Mouse (Mus musculus) T-helper 2 cell (primary cell): ENCODE data around the gene Smarca4.
"Not testable (repeated sequence)": the region's sequence is repeated elsewhere in the genome, so short reads cannot be mapped to it uniquely, and the experiment has no call there.

Experiments used
- in situ Hi-C: fragments of 300-600 bp; cut with MboI, MseI; formaldehyde crosslinking; loops from one replicate; pipeline ENCODE4 v1.15.1; 2025; ENCODE audit warnings: high pct_unique_total_duplicates

Smarca4 gene

DNA sequence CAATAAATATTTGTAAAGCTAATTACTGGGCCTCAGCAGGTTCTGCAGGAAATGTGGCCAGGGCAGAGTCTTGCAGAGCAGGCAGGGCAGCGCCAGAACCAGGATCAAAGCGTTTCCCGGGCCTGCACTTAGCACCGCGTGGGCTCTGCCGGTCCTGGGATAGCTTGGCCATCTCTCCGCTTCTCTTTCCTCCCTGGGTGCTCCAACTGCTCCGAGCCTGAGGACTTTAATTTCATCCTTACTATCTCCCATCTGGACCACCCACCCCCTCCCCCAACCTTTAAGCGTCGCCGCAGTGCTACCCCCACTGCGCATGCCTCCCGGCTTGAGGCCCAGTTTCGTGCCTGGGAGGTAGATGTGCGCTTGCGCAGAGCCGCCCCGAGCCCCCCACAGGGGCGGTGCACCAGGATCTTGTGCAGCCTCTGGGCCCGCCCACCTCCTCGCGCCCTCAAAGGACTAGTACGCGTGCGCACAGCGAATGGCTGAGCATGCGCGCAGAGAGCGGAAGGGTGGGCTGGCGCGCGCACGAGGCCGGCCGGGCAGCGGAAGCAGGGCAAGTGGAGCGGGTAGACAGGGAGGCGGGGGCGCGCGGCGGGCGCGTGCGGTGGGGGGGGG, at the start of gene Smarca4:
Gene Smarca4, plus strand, starts transcription at position 553 of the 615 bp plus-strand sequence.
- in situ Hi-C loops: no loop called here

- in situ Hi-C loops: no loop called here
These were observed 49.4 kb upstream of the Smarca4 start for GRCm38 (mm10) chr9:21566538-21566937.

DNA sequence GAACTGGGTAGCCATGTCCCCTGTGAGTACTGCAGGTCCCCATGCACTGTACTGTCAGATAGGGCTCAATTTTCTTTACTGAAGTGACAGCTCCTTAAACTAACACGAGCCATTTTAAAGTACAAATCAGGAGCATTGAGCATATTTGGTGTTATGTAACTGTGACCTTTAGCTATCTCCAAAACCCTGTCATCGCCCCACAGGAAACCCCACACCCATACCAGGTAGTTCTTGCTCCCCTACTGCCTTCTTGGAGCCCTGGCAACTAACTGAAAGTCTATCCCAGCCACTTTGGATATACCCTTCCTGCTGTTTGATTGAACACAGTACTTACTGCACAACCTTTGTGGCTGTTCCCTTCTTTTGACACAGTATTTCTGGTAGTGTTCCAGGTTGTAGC, 48.9 kb upstream of the Smarca4 start:
- in situ Hi-C loops: no loop called here

GRCm38 (mm10) chr9:21568657-21569255, 47.2 kb upstream of the Smarca4 start:
- in situ Hi-C loops: no loop called here

GRCm38 (mm10) chr9:21574012-21574801, 41.8 kb upstream of the Smarca4 start:
- in situ Hi-C loops: no loop called here

GRCm38 (mm10) chr9:21575253-21575652, 40.7 kb upstream of the Smarca4 start:
- in situ Hi-C loops: no loop called here

DNA sequence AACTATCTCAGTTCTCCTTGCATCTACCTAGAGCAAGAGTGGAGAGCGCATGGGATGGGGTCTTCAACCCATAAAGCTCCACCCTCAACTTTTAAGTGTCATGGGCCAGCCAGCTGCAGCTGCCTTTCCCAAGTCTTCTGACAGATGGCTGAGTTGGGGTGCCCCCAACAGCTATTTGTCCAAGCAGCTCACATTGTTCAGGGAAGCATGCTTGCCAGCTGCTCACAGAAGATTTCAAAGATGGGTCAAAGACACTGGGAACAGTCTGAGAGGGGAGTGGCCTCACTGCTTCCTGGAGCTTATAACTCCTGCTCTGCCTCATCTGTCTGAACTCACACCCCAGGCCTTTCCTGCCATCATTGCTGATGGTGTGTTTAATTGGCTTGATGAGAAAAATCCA, 39.7 kb upstream of the Smarca4 start:
- in situ Hi-C loops: no loop called here

DNA sequence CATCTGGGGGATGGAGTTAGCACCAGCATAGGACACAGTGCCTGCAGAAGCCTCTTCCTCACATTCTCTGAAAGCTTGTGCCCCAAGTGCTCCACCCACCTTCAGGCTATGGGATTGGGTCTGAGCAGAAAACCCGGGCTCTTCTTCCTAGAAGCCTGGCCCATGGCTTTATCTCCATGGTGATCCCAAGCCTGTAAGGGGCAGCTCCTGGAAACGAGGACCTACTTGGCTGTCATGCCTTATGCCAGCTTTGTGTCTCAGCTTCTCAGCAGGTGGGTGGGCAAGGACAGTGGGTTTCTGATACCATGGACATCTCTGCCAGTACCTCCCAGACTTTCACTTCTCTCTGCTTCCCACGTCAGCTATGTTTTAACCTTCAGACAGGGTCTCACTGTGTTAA, 37.7 kb upstream of the Smarca4 start:
- in situ Hi-C loops: no loop called here

DNA sequence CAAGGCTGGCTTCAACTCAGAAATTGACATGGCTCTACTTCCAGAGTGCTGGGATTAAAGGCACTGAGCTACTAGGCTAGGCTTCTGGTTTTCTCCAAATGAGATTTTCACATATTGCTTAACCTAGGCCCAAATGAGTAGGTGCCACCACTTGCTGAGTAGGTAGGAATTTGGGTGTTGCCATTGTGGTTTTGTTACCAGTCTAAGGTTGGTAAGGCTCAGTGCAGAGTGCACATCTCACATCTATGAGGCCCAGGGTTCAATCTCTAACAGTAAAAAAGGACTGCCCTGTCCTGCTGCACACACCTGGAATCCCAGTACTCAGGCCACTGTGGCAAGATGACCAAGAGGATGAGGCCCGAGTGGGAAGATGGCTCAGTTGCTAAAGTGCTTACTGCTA, 30.6 kb upstream of the Smarca4 start:
- in situ Hi-C loops: no loop called here

DNA sequence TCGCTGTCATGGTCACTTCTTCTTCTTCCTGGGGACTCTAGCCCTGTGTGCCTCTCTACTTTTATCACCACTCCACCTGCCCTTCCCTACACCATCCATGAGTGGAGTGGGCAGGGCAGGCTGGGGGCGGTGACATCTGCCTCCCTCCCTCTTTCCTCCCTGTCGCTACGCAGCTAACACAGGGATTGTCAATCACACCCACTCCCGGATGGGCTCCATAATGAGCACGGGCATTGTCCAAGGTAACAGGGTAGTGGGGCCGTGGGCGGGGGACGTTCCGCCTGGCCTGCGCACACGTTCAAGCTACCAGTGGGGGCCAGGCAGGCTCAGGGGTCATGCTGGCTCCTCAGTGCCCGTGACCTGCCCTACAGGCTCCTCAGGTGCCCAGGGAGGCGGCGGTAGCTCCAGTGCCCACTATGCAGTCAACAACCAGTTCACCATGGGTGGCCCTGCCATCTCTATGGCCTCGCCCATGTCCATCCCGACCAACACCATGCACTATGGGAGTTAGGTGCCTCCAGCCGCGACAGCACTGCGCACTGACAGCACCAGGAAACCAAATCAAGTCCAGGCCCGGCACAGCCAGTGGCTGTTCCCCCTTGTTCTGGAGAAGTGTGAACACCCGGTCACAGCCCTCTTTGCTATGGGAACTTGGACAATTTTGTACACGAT, 28.2 kb upstream of the Smarca4 start:
- in situ Hi-C loops: no loop called here

DNA sequence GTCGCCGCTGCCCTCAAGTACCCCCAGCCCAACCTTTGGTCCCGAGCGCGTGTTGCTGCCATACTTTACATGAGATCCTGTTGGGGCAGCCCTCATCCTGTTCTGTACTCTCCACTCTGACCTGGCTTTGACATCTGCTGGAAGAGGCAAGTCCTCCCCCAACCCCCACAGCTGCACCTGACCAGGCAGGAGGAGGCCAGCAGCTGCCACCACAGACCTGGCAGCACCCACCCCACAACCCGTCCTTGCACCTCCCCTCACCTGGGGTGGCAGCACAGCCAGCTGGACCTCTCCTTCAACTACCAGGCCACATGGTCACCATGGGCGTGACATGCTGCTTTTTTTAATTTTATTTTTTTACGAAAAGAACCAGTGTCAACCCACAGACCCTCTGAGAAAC, 27.6 kb upstream of the Smarca4 start:
- in situ Hi-C loops: no loop called here

DNA sequence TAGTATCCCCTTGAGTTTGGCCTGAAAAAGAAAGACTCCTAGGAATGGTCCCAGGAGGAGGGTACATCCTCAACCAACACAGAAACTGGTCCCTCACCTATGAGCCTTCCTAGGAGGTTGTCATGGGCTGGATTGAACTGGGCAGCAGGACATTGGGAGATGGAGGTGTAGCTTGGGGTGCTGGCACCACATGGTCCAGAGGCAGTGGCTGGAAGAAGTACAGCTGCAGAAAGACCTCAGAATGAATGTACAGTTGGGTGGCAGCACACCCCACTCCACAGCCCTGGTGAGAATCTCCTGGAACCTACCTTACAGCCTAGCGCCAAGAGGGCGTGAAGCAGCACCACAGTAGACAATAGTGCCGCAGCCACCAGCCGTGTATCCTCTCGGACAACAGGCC, 26.4 kb upstream of the Smarca4 start:
- in situ Hi-C loops: no loop called here

GRCm38 (mm10) chr9:21591127-21591830, 24.7 kb upstream of the Smarca4 start:
- in situ Hi-C loops: no loop called here

GRCm38 (mm10) chr9:21591831-21592702, 23.9 kb upstream of the Smarca4 start:
- in situ Hi-C loops: no loop called here

- in situ Hi-C loops: no loop called here
These were observed 23.3 kb upstream of the Smarca4 start, which contains the start of the genes Timm29 and Yipf2 for GRCm38 (mm10) chr9:21592703-21593121. TSS of gene Timm29 (plus strand) at chr9:21592722. TSS of gene Yipf2 (minus strand) at chr9:21592828.

GRCm38 (mm10) chr9:21593122-21593721, 22.7 kb upstream of the Smarca4 start:
- in situ Hi-C loops: no loop called here

DNA sequence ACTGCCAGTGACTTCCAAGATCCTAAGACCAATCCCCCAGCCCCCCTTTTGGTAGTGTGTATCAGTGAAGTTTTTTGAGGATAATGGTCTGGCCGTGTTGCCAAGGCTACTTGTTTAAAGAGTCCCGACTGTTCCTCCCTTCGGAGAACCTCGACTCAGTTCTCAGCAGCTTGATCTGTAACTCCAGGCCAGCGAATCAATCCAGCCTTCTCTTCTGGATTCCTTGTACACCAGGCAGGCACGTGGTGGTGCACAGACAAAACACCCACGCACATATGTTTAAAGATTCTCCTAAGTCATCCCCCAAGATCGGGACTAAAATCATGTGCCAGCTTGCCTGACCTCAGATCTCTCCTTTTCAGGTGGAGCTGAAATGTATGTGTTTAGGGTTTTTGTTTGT, 21.6 kb upstream of the Smarca4 start:
- in situ Hi-C loops: not testable (repeated sequence)

DNA sequence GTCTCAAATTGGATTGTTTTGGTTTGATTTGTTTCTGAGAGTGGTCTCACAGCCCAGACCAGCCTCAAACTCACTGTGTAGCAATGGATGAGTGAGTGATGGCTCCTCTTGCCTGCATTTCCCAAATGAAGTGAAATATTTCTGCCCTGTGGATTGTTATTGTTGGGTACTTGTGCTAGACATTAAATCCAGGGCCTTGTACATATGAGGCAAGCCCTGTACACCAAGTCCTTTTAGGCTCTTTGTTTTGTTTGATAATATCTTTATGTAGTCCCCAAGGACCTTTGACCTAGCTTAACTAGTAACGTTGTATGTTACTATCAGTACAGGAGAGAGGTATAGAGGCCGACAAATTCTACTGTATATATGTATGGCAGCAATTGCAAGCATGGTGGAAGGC, 21.1 kb upstream of the Smarca4 start:
- in situ Hi-C loops: no loop called here

GRCm38 (mm10) chr9:21598198-21598597, 17.8 kb upstream of the Smarca4 start:
- in situ Hi-C loops: no loop called here

DNA sequence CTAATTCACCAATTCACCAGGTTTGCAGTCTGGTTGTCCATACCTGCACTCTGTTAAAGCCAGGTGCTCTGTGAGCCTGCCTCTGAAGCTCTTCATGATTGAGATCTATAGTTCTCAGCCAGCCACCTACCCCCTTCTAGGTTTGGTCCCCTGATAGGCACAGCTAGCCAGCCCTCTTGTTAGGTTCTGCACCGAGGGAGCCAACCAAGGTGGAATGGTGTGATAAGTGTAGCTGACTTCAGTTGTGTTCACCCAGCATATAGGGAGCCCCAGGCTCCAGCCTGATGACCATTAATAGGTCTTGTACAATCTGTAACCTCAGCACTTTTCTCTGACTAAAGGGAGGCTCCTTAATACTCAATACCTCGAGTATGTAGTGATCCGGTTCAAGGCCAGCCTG, 15.8 kb upstream of the Smarca4 start:
- in situ Hi-C loops: no loop called here
